Mouse (Mus musculus) heart, adult 2 months (tissue): Measurements from ENCODE around the gene Gemin4. TPM values are rescaled to one million over a fixed set of nuclear protein-coding genes. Genes with fewer than 3 reads are reported as not detected.
A peak's percentile ranks its signal among the peaks of the same experiment; 100 is the strongest.

Source experiments
- DNase-seq, 2 experiments: peaks; one replicate each; pipeline ENCODE4 v3.0.0; 2021
- H3K27ac ChIP-seq: fragments of 200-600 bp; 2 replicates; pipeline ENCODE4 v1.8.1; 2022
- H3K27me3 ChIP-seq: fragments of 200-500 bp; 2 replicates; pipeline ENCODE4 v1.6.1; 2012; ENCODE audit warnings: mild to moderate bottlenecking, low read length, inconsistent platforms, mixed read lengths; ENCODE audit not compliant: control insufficient read depth, insufficient read depth
- H3K36me3 ChIP-seq: fragments of 200-500 bp; 2 replicates; pipeline ENCODE4 v1.6.1; 2012; ENCODE audit warnings: low read length, inconsistent platforms; ENCODE audit not compliant: control insufficient read depth, insufficient read depth
- H3K4me1 ChIP-seq: fragments of 200-500 bp; 2 replicates; pipeline ENCODE4 v1.6.1; 2011; ENCODE audit warnings: low read length; ENCODE audit not compliant: control insufficient read depth, insufficient read depth
- H3K4me3 ChIP-seq: fragments of 200-600 bp; 2 replicates; pipeline ENCODE4 v1.8.1; 2022
- H3K79me2 ChIP-seq: fragments of 200-500 bp; replicated peaks from 2 replicates; pipeline ENCODE4 v1.6.1; 2012; ENCODE audit warnings: mild to moderate bottlenecking, inconsistent platforms, low read length, moderate library complexity, mixed read lengths; ENCODE audit not compliant: control insufficient read depth, insufficient read depth
- H3K9ac ChIP-seq: fragments of 200-500 bp; 2 replicates; pipeline ENCODE4 v1.6.1; 2012; ENCODE audit warnings: low read depth, mild to moderate bottlenecking, control low read depth, inconsistent platforms, low read length, mixed read lengths
- CTCF ChIP-seq: fragments of 200-600 bp; IDR thresholded peaks from 2 replicates; pipeline ENCODE4 v1.8.1; 2022; ENCODE audit warnings: antibody characterized with exemption, mild to moderate bottlenecking, moderate library complexity
- EP300 ChIP-seq: fragments of 200-500 bp; IDR thresholded peaks from 2 replicates; pipeline ENCODE4 v1.6.1; 2011; ENCODE audit warnings: low read depth, low read length, control low read depth; ENCODE audit not compliant: insufficient read depth
- POLR2A ChIP-seq: fragments of 200-500 bp; IDR thresholded peaks from 2 replicates; pipeline ENCODE4 v1.6.1; 2011; ENCODE audit warnings: mild to moderate bottlenecking, low read depth, low read length, control low read depth; ENCODE audit not compliant: insufficient read depth
- WGBS: fragments of 180-500 bp; shearing (Covaris S2); methylation state at CpG from one replicate; pipeline ENCODE4 v1.1.7; 2018; 5-methylcytosine and 5-hydroxymethylcytosine counted together
- intact Hi-C: fragments of 180-260 bp; cut with DNase I; formaldehyde crosslinking; loops from one replicate; pipeline ENCODE4 v1.15.1; 2025
- polyA plus RNA-seq: library from polyadenylated mRNA; depleted of rRNA; stranded (reverse); fragments of >200 nt; gene quantifications from 2 replicates; pipeline ENCODE4 v1.2.3, GENCODE M21; 2012; rRNA removed
- total RNA-seq, 2 experiments: library from RNA; stranded (reverse); gene quantifications; 2 replicates each; pipeline ENCODE4 v1.2.3; 2021

The Gemin4 gene
- total and polyA plus RNA-seq, 3 experiments: 2.3 to 4.5 (median 3.9) TPM

DNA sequence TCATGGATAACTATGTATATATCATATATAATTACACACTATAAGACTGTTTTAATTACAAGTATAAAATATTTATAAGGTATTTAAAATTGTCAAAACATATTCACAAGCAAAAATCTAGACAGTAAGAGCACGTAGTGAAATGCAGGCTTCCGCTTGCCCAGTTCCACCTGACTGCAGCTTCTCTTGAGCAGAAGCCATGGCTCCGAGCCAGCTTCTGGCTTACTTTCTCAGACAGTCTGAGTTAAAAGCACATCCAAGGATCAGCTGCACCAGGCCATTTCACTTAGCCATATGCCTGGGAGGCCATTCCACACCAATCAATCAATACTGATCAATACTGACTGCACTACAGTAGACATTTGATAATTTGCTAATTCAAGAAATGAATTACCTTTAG is 48.5 kb downstream of the Gemin4 start:
- no peak overlapping the region for H3K27ac ChIP-seq
- TF ChIP-seq CTCF (no peak), POLR2A (no peak), EP300 (no peak)
- H3K4me3 ChIP-seq: no peak overlapping the region
- H3K36me3 ChIP-seq: peaks cover 1% of the 10 kb centered on the region; the same call in 1 of the 2 replicates
- H3K27me3 ChIP-seq: no peaks in the 10 kb centered on the region
- peaks cover 7% of the 10 kb centered on the region for H3K4me1 ChIP-seq
- intact Hi-C loops: loop anchor here (5.0 kb wide), 1 partner anchor 37 kb away; no protein-coding TSS in a partner anchor
- no peaks in the 10 kb centered on the region for H3K79me2 ChIP-seq
- H3K9ac ChIP-seq: no peak overlapping the region
- WGBS: 74% methylated on average over 3 of the region's 3 CpGs
- DNase-seq: no peak

DNA sequence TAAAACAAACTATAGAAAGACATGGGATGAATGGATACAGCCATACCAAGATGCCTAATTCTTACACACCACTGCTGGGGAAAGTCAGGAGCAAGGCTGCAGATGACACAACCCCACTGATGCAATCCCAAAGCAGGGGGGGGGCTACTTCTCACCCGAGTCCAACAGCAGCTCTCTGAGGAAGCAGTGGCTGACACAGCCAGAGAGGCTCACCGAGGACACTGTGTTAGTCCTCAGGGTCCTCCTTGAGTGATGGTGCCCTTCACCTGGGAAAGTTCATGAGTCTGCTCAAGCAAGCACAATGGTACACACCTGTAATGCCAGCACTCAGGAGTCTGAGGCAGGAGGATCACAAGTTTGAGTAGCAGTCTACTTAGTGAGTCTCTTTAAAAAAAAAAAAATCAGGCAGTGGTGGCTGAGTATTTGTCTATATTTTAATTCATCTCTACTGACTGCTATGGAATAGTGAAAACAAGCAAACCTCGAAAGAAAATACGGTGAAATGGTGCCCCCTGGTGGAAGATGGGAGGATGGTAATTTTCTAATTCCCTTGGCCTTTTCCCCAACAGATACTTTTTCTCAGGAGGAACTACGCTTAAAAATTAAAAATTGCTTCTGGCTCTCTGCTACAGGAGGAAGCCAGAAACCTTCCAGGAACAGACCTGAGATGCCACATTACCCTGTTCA is 50.2 kb downstream of the Gemin4 start:
- no peak overlapping the region for H3K9ac ChIP-seq
- TF ChIP-seq CTCF: peak; percentile 84
- no peak for TF ChIP-seq POLR2A
- no peak for TF ChIP-seq EP300
- intact Hi-C loops: loop anchor here (1.0 to 5.0 kb wide), 7 partner anchors 35 to 452 kb away; partner anchors contain the start of gene Rflnb
- H3K4me3 ChIP-seq: no peak overlapping the region
- H3K27me3 ChIP-seq: no peaks in the 10 kb centered on the region
- DNase-seq: peak; percentile 55 to 70
- H3K4me1 ChIP-seq: peaks cover 7% of the 10 kb centered on the region
- 13% methylated on average over 5 of the region's 5 CpGs for WGBS
- no peaks in the 10 kb centered on the region for H3K36me3 ChIP-seq
- H3K27ac ChIP-seq: no peak overlapping the region; the same call in 1 of the 2 replicates
- no peaks in the 10 kb centered on the region for H3K79me2 ChIP-seq

DNA sequence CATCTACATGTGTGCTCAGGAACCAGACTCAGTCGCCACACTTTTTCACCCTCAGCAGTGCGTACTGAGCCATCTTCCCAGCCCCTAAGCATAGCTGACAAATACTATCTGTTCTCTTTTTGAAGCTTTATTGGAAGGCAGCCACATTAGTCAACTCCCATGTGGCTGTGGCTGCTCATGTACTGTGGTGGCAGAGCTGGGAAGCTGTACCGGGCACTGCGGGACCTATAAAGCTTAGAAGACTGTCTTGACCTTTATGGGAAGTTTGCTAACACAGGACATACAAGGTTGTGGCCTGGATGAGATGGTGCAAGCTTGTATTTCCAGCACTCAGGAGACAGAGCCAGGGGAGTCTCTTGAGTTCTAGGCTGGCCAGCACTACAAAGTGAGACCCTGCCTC is 50.8 kb downstream of the Gemin4 start:
- Histone ChIP-seq H3K4me1 (peaks cover 7% of the 10 kb centered on the region), H3K27me3 (no peaks in the 10 kb centered on the region), H3K79me2 (no peaks in the 10 kb centered on the region), H3K27ac (no peak overlapping the region; the same call in 1 of the 2 replicates), H3K4me3 (no peak overlapping the region), H3K36me3 (no peaks in the 10 kb centered on the region), H3K9ac (no peak overlapping the region)
- intact Hi-C loops: loop anchor here (1.0 to 5.0 kb wide), 7 partner anchors 34 to 452 kb away; partner anchors contain the start of gene Rflnb
- 55% methylated on average over 4 of the region's 4 CpGs for WGBS
- no peak for DNase-seq
- TF ChIP-seq CTCF (no peak), POLR2A (no peak), EP300 (no peak)

Other genes with a start within 250 kb of the Gemin4 start
- gene 1700016K19Rik, start 217.8 kb downstream of the Gemin4 start, total RNA-seq: not detected
- 1.3 TPM in 1 of 2 replicates, not detected in the other for gene 1700016K19Rik, start 217.8 kb downstream of the Gemin4 start, polyA plus RNA-seq
- 10 to 100 TPM; 30.7 to 36.7 TPM for gene Rflnb, start 189.9 kb downstream of the Gemin4 start, total RNA-seq
- 18.5 and 34.4 TPM in 2 replicates for gene Rflnb, start 189.9 kb downstream of the Gemin4 start, polyA plus RNA-seq
- 10 to 100 TPM; 24.3 to 25.1 TPM for gene Vps53, start 38.0 kb downstream of the Gemin4 start, total RNA-seq
- gene Vps53, start 38.0 kb downstream of the Gemin4 start, polyA plus RNA-seq: 16.4 and 20.5 TPM in 2 replicates
- 1 to 10 TPM; 2.0 to 3.0 TPM for gene Fam57a, start 38.0 kb downstream of the Gemin4 start, total RNA-seq
- 4.2 and 5.4 TPM in 2 replicates for gene Fam57a, start 38.0 kb downstream of the Gemin4 start, polyA plus RNA-seq
- gene Dbil5, start 56 bp downstream of the Gemin4 start, total RNA-seq: under 1 TPM in 1 of 2 experiments, not detected in 1; 0.43 TPM
- gene Dbil5, start 56 bp downstream of the Gemin4 start, polyA plus RNA-seq: 0.73 and 1.2 TPM in 2 replicates
- 10 to 100 TPM; 21.8 to 23.4 TPM for gene Mrm3, start 26.1 kb upstream of the Gemin4 start, total RNA-seq
- gene Mrm3, start 26.1 kb upstream of the Gemin4 start, polyA plus RNA-seq: 11.9 and 18.7 TPM in 2 replicates
- 10 to 100 TPM; 34.2 to 41.5 TPM for gene Glod4, start 26.1 kb upstream of the Gemin4 start, total RNA-seq
- gene Glod4, start 26.1 kb upstream of the Gemin4 start, polyA plus RNA-seq: 12.0 and 26.7 TPM in 2 replicates
- 10 to 100 TPM; 14.6 to 19.1 TPM for gene Nxn, start 181.5 kb upstream of the Gemin4 start, total RNA-seq
- 10.0 and 14.0 TPM in 2 replicates for gene Nxn, start 181.5 kb upstream of the Gemin4 start, polyA plus RNA-seq
- gene Timm22, start 189.3 kb upstream of the Gemin4 start, total RNA-seq: 10 to 100 TPM; 35.3 to 40.4 TPM
- gene Timm22, start 189.3 kb upstream of the Gemin4 start, polyA plus RNA-seq: 10.4 and 21.0 TPM in 2 replicates